8 mouse cellular contexts compared by ENCODE assay signal in the genomic region with DNA sequence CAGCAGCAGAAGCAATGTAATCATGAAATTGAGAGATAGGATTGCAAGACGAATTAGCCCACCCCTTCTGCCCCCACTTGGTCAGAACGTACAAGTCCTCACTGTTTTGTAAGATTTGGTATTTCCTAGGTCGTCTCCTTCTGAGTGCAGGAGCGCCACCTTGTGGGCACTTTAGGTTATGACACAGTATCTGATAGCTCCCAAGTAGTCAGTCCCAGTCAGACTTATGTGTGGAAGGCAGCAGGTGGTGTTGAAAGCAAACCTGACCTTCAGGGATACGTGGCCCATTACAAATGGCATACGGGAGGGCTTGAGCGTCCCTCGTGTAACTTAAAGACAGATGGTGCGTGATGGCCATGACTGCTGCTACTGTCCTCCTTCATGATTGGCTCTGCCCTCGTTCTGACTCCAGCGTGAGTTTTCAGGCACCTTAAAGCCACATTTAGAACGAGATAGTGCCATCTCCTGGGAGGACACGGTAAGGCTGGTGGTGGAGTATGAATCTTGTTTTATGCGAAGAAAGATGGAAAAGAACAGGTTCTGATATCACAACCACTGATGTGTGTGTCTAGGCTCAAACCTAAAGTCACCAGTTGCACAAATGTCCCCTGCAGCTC. TPM values are rescaled to one million over a fixed set of nuclear protein-coding genes. Genes with fewer than 3 reads are reported as not detected.
DNase-seq lines count a peak whose midpoint lies in the region; ATAC-seq and TF ChIP-seq lines count a peak whose summit lies in the region.

No protein-coding gene starts in this region.

- peak; percentile 71 for ATAC-seq in cerebellum, adult (ENCODE audit: insufficient number of reproducible peaks, low FRiP score, low TSS enrichment)
- ATAC-seq in forebrain, embryonic 14.5 days, result peak; percentile 86
- peak; percentile 44 for ATAC-seq in liver, embryonic 15.5 days (ENCODE audit: insufficient read depth)
- peak; percentile 65 for ATAC-seq in neural tube, embryonic 12.5 days (ENCODE audit: low FRiP score, low read depth)
- peak; percentile 84 for ATAC-seq in stomach, postnatal 0 days (ENCODE audit: low FRiP score, low TSS enrichment)

- peak; percentile 92 for DNase-seq in forebrain, embryonic 14.5 days (ENCODE audit: low spot score)
- DNase-seq in heart, postnatal 10 days, result peak; percentile 86 to 88
- peak; percentile 90 to 93 for DNase-seq in kidney, postnatal 4 days
- DNase-seq in stomach, postnatal 0 days (ENCODE audit: low spot score), result peak; percentile 82

- H3K4me3 ChIP-seq in ES-Bruce4 (ENCODE audit: low read depth, low read length), result peak overlapping the region; percentile 9; the same call in 1 of the 2 replicates
- no peak overlapping the region for H3K4me3 ChIP-seq in forebrain, embryonic 14.5 days (ENCODE audit: low read depth, low read length)
- H3K4me3 ChIP-seq in liver, embryonic 15.5 days (replicated peaks), result no peak overlapping the region
- H3K4me3 ChIP-seq in neural tube, embryonic 12.5 days, result no peak overlapping the region
- H3K4me3 ChIP-seq in stomach, postnatal 0 days (ENCODE audit: low read depth, low read length), result no peak overlapping the region

- no peaks in the 10 kb centered on the region for H3K4me1 ChIP-seq in ES-Bruce4 (ENCODE audit: control insufficient read depth, insufficient read depth, low read length)
- no peaks in the 10 kb centered on the region for H3K4me1 ChIP-seq in forebrain, embryonic 14.5 days (ENCODE audit: control insufficient read depth, insufficient read depth, low read length)
- H3K4me1 ChIP-seq in liver, embryonic 15.5 days (replicated peaks), result no peaks in the 10 kb centered on the region
- peaks cover 7% of the 10 kb centered on the region; the same call in 1 of the 2 replicates for H3K4me1 ChIP-seq in neural tube, embryonic 12.5 days
- no peaks in the 10 kb centered on the region for H3K4me1 ChIP-seq in stomach, postnatal 0 days (replicated peaks; ENCODE audit: control insufficient read depth, insufficient read depth)

- TF ChIP-seq CTCF in ES-Bruce4 (IDR thresholded peaks at IDR 0.05; ENCODE audit: low read depth, low read length), result peak; percentile 60
- peak; percentile 86 for TF ChIP-seq CTCF in stomach, postnatal 0 days (IDR thresholded peaks at IDR 0.05; ENCODE audit: low read depth)

- TF ChIP-seq EP300 in ES-Bruce4 (IDR thresholded peaks at IDR 0.05; ENCODE audit: insufficient read depth, low read depth, low read length), result no peak
- no peak for TF ChIP-seq EP300 in stomach, postnatal 0 days (optimal IDR thresholded peaks at IDR 0.05)

- H3K9ac ChIP-seq in ES-Bruce4 (ENCODE audit: low read depth, poor library complexity, severe bottlenecking), result no peak overlapping the region
- H3K9ac ChIP-seq in forebrain, embryonic 14.5 days (ENCODE audit: low read length), result no peak overlapping the region
- H3K9ac ChIP-seq in liver, embryonic 15.5 days, result no peak overlapping the region
- no peak overlapping the region for H3K9ac ChIP-seq in neural tube, embryonic 12.5 days
- no peak overlapping the region for H3K9ac ChIP-seq in stomach, postnatal 0 days (ENCODE audit: low read length)

- no peak for TF ChIP-seq POLR2A in ES-Bruce4 (IDR thresholded peaks at IDR 0.05; ENCODE audit: insufficient read depth, low read length)

- intact Hi-C loops in heart, postnatal 10 days (cut with DNase I), result loop anchor here (5.0 to 10.0 kb wide), 2 partner anchors 123 to 1030 kb away; no protein-coding TSS in a partner anchor

- no peak overlapping the region for H3K4me2 ChIP-seq in forebrain, embryonic 14.5 days (ENCODE audit: low read length)
- peak overlapping the region; percentile 49 for H3K4me2 ChIP-seq in liver, embryonic 15.5 days
- H3K4me2 ChIP-seq in neural tube, embryonic 12.5 days (replicated peaks), result peak overlapping the region; percentile 46
- H3K4me2 ChIP-seq in stomach, postnatal 0 days (replicated peaks; ENCODE audit: low read depth), result peak overlapping the region; percentile 25; the same call in 1 of the 2 replicates

- no peaks in the 10 kb centered on the region for H3K27me3 ChIP-seq in ES-Bruce4 (ENCODE audit: control insufficient read depth, insufficient read depth, low read length, poor library complexity, severe bottlenecking)
- no peaks in the 10 kb centered on the region for H3K27me3 ChIP-seq in forebrain, embryonic 14.5 days (replicated peaks; ENCODE audit: control insufficient read depth, insufficient read depth, low read length)
- H3K27me3 ChIP-seq in liver, embryonic 15.5 days, result no peaks in the 10 kb centered on the region
- H3K27me3 ChIP-seq in neural tube, embryonic 12.5 days (replicated peaks), result no peaks in the 10 kb centered on the region
- H3K27me3 ChIP-seq in stomach, postnatal 0 days (ENCODE audit: control insufficient read depth, insufficient read depth, low read length), result no peaks in the 10 kb centered on the region

- no peaks in the 10 kb centered on the region for H3K36me3 ChIP-seq in ES-Bruce4 (ENCODE audit: control insufficient read depth, insufficient read depth, low read length, poor library complexity, severe bottlenecking)
- H3K36me3 ChIP-seq in forebrain, embryonic 14.5 days (ENCODE audit: control insufficient read depth, insufficient read depth, low read length), result no peaks in the 10 kb centered on the region
- no peaks in the 10 kb centered on the region for H3K36me3 ChIP-seq in liver, embryonic 15.5 days (replicated peaks)
- no peaks in the 10 kb centered on the region for H3K36me3 ChIP-seq in neural tube, embryonic 12.5 days
- no peaks in the 10 kb centered on the region for H3K36me3 ChIP-seq in stomach, postnatal 0 days (ENCODE audit: control insufficient read depth, insufficient read depth, low read length)

- no peak overlapping the region for H3K27ac ChIP-seq in ES-Bruce4 (ENCODE audit: insufficient read depth, low read length)
- no peak overlapping the region for H3K27ac ChIP-seq in forebrain, embryonic 14.5 days (ENCODE audit: low read depth, low read length)
- H3K27ac ChIP-seq in liver, embryonic 15.5 days (replicated peaks), result no peak overlapping the region
- no peak overlapping the region for H3K27ac ChIP-seq in neural tube, embryonic 12.5 days
- no peak overlapping the region for H3K27ac ChIP-seq in stomach, postnatal 0 days (replicated peaks)

- H3K9me3 ChIP-seq in ES-Bruce4 (replicated peaks; ENCODE audit: control insufficient read depth, insufficient read depth, low read length, poor library complexity, severe bottlenecking), result no peaks in the 10 kb centered on the region
- no peaks in the 10 kb centered on the region for H3K9me3 ChIP-seq in forebrain, embryonic 14.5 days (replicated peaks; ENCODE audit: control insufficient read depth, low read length)
- H3K9me3 ChIP-seq in liver, embryonic 15.5 days (replicated peaks), result no peaks in the 10 kb centered on the region
- H3K9me3 ChIP-seq in neural tube, embryonic 12.5 days, result no peaks in the 10 kb centered on the region
- H3K9me3 ChIP-seq in stomach, postnatal 0 days (ENCODE audit: control insufficient read depth, low read length), result no peaks in the 10 kb centered on the region

- 3% methylated on average over 14 of the region's 14 CpGs for WGBS in forebrain, embryonic 14.5 days
- WGBS in liver, embryonic 15.5 days (ENCODE audit: insufficient replicate concordance), result 3% methylated on average over 14 of the region's 14 CpGs
- 4% methylated on average over 14 of the region's 14 CpGs for WGBS in neural tube, embryonic 12.5 days
- WGBS in stomach, postnatal 0 days, result 2% methylated on average over 14 of the region's 14 CpGs

RNA-seq across cellular contexts. Expression of a gene that starts 58.5 kb away (rescaled TPM):
- polyA plus RNA-seq in ES-Bruce4 (2011; ENCODE audit: insufficient read depth, insufficient read length, low read depth, missing spikeins), result 17.8 and 18.6 TPM in 2 replicates
- polyA plus RNA-seq in forebrain, embryonic 14.5 days (2014; fragmentation: Nextera tagmentation; extraction: Ambion mirVana), result 11.4 and 16.5 TPM in 2 replicates
- 10 to 100 TPM; 19.8 to 22.0 TPM for total RNA-seq in heart, postnatal 10 days (2021)
- 6.1 and 6.6 TPM in 2 replicates for polyA plus RNA-seq in liver, embryonic 15.5 days (2015; fragmentation: Nextera tagmentation; extraction: Ambion mirVana)
- 15.8 and 18.6 TPM in 2 replicates for polyA plus RNA-seq in neural tube, embryonic 12.5 days (2016; fragmentation: Nextera tagmentation; extraction: Ambion mirVana)
- polyA plus RNA-seq in stomach, postnatal 0 days (2015; fragmentation: Nextera tagmentation; extraction: Ambion mirVana), result 6.9 and 7.4 TPM in 2 replicates
